Mouse (Mus musculus) midbrain, embryonic 15.5 days (tissue): ENCODE data around the gene Plcb4. TPM values are rescaled to one million over a fixed set of nuclear protein-coding genes. Genes with fewer than 3 reads are reported as not detected.

Experiments
- ATAC-seq: fragments of 200-750 bp; cut with Nextera tagmentation; replicated peaks from 2 replicates; pipeline ENCODE4 v1.8.0; 2017; ENCODE audit warnings: moderate TSS enrichment
- H3K27ac ChIP-seq: fragments of 300-500 bp; sonication (generic); 2 replicates; pipeline ENCODE4 v1.5.1; 2015; ENCODE audit warnings: mild to moderate bottlenecking, inconsistent platforms
- H3K27me3 ChIP-seq: fragments of 300-500 bp; sonication (generic); replicated peaks from 2 replicates; pipeline ENCODE4 v1.6.1; 2015; ENCODE audit warnings: inconsistent platforms
- H3K36me3 ChIP-seq: fragments of 300-500 bp; sonication (generic); replicated peaks from 2 replicates; pipeline ENCODE4 v1.6.1; 2015; ENCODE audit warnings: inconsistent platforms
- H3K4me1 ChIP-seq: fragments of 300-500 bp; sonication (generic); 2 replicates; pipeline ENCODE4 v1.6.1; 2015; ENCODE audit warnings: inconsistent platforms
- H3K4me2 ChIP-seq: fragments of 300-500 bp; sonication (generic); 2 replicates; pipeline ENCODE4 v1.6.1; 2015; ENCODE audit warnings: inconsistent platforms, mild to moderate bottlenecking, moderate library complexity
- H3K4me3 ChIP-seq: fragments of 300-500 bp; sonication (generic); 2 replicates; pipeline ENCODE4 v1.5.1; 2015; ENCODE audit warnings: mild to moderate bottlenecking, inconsistent platforms
- H3K9ac ChIP-seq: fragments of 300-500 bp; sonication (generic); 2 replicates; pipeline ENCODE4 v1.6.1; 2015; ENCODE audit warnings: mild to moderate bottlenecking, inconsistent platforms
- H3K9me3 ChIP-seq: fragments of 300-500 bp; sonication (generic); 2 replicates; pipeline ENCODE4 v1.6.1; 2016; ENCODE audit warnings: inconsistent platforms
- WGBS: fragments of 180-500 bp; shearing (Covaris S2); methylation state at CpG from one replicate; pipeline ENCODE4 v1.1.7; 2015; ENCODE audit warnings: mixed read lengths; 5-methylcytosine and 5-hydroxymethylcytosine counted together
- polyA plus RNA-seq: library from polyadenylated mRNA; unstranded; fragments of >200 nt; fragmentation: Nextera tagmentation; extraction: Ambion mirVana; gene quantifications from 2 replicates; pipeline ENCODE4 v1.2.1, GENCODE M21; 2015

Gene Plcb4
- polyA plus RNA-seq, 1 experiment from 2014 or later: 47.8 TPM

DNA sequence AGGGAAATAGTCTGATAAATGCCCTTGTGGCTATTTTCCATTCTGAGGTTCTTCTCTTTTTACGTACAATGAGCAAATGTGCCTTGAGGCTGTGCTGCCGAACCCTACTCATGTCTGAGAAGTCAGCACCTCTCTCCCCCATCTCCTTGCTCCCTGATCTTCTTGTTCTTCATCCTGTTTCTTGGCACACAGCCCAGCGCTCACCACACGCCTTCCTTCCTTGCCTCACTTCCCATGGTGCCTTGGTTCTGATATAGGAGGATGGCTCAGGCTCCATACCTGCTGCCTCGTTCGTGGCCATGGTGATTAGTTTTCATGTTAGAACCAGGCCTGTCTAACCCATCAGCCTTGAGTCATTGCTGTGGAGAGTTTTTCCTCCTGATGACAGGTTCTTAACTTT, 277.6 kb downstream of the Plcb4 start:
- 85% methylated on average over 6 of the region's 6 CpGs for WGBS
- Histone ChIP-seq H3K9me3 (no peaks in the 10 kb centered on the region), H3K27me3 (no peaks in the 10 kb centered on the region), H3K4me3 (no peak overlapping the region), H3K4me1 (no peaks in the 10 kb centered on the region), H3K36me3 (no peaks in the 10 kb centered on the region), H3K9ac (no peak overlapping the region), H3K4me2 (no peak overlapping the region), H3K27ac (no peak overlapping the region)
- ATAC-seq: no peak

DNA sequence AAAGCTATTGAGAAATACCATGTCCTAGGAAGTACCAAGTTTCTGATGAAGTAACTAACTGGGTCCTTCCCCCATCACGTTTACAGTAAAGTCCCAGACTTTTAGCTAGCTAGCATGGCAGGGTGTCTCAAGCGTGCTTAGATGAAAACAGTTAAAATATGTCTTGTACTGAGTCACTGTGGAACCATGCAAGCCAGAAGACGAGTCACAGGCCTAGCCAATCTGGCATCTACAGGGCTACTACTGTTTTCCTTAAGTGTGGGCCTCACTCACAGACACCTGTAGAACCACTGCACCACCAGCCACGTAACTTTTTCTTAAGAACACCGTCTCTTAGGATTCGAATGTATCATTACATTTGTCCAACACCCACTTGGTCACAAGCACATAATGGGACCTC, 278.8 kb downstream of the Plcb4 start:
- no peaks in the 10 kb centered on the region for H3K27me3 ChIP-seq
- H3K36me3 ChIP-seq: no peaks in the 10 kb centered on the region
- no peak overlapping the region for H3K27ac ChIP-seq
- no peaks in the 10 kb centered on the region for H3K9me3 ChIP-seq
- ATAC-seq: no peak
- H3K4me3 ChIP-seq: no peak overlapping the region
- H3K4me1 ChIP-seq: no peaks in the 10 kb centered on the region
- H3K4me2 ChIP-seq: no peak overlapping the region
- no peak overlapping the region for H3K9ac ChIP-seq
- 92% methylated on average over 6 of the region's 6 CpGs for whole genome bisulfite sequencing

GRCm38 (mm10) chr2:135939933-135940332, 281.1 kb downstream of the Plcb4 start:
- H3K27me3 ChIP-seq: no peaks in the 10 kb centered on the region
- H3K9me3 ChIP-seq: no peaks in the 10 kb centered on the region
- no peak overlapping the region for H3K4me2 ChIP-seq
- no peaks in the 10 kb centered on the region for H3K36me3 ChIP-seq
- no peak overlapping the region for H3K9ac ChIP-seq
- no peaks in the 10 kb centered on the region for H3K4me1 ChIP-seq
- H3K27ac ChIP-seq: no peak overlapping the region
- no peak for ATAC-seq
- WGBS: 82% methylated on average over 9 of the region's 9 CpGs
- H3K4me3 ChIP-seq: no peak overlapping the region

GRCm38 (mm10) chr2:135947839-135948238, 289.0 kb downstream of the Plcb4 start:
- Histone ChIP-seq H3K27me3 (no peaks in the 10 kb centered on the region), H3K9me3 (no peaks in the 10 kb centered on the region), H3K4me1 (no peaks in the 10 kb centered on the region), H3K36me3 (peaks cover 3% of the 10 kb centered on the region; the same call in 1 of the 2 replicates), H3K4me3 (no peak overlapping the region), H3K4me2 (no peak overlapping the region), H3K27ac (no peak overlapping the region), H3K9ac (no peak overlapping the region)
- no peak for ATAC-seq
- WGBS: 80% methylated on average over 1 of the region's 1 CpGs

- no peak overlapping the region for H3K9ac ChIP-seq
- no peaks in the 10 kb centered on the region for H3K27me3 ChIP-seq
- no peaks in the 10 kb centered on the region for H3K9me3 ChIP-seq
- no peak for ATAC-seq
- H3K4me2 ChIP-seq: no peak overlapping the region
- 81% methylated on average over 13 of the region's 13 CpGs for WGBS
- H3K4me3 ChIP-seq: no peak overlapping the region
- no peak overlapping the region for H3K27ac ChIP-seq
- H3K36me3 ChIP-seq: peaks cover 3% of the 10 kb centered on the region; the same call in 1 of the 2 replicates
- H3K4me1 ChIP-seq: no peaks in the 10 kb centered on the region
Measured at GRCm38 (mm10) chr2:135954760-135955548, 296.1 kb downstream of the Plcb4 start.

DNA sequence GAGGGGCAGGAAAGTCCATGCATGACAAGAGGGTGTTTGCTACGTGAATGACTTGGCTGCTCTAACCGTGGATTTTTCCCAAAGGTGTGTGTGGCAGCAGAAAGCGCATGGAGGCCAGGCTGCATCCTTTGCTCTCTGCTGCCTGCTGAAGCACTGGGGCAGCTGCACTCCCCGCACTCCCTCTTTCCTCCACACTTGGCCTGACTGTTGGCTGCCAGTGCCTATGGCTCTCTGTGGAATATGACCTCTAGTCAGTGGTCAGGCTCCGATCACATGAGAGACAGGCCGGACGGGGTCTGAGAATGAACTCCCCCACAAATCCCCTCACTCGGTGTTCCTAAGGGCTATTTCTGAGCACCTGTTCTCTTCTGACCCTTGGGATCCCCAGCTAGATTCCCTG, 297.0 kb downstream of the Plcb4 start:
- WGBS: 92% methylated on average over 8 of the region's 8 CpGs
- Histone ChIP-seq H3K27me3 (no peaks in the 10 kb centered on the region), H3K9me3 (no peaks in the 10 kb centered on the region), H3K27ac (no peak overlapping the region), H3K4me2 (no peak overlapping the region), H3K4me3 (no peak overlapping the region), H3K36me3 (no peaks in the 10 kb centered on the region; the same call in 1 of the 2 replicates), H3K9ac (no peak overlapping the region), H3K4me1 (no peaks in the 10 kb centered on the region)
- ATAC-seq: no peak

- Histone ChIP-seq H3K9ac (no peak overlapping the region), H3K4me2 (no peak overlapping the region), H3K9me3 (no peaks in the 10 kb centered on the region), H3K27me3 (no peaks in the 10 kb centered on the region), H3K4me3 (no peak overlapping the region), H3K27ac (no peak overlapping the region), H3K36me3 (no peaks in the 10 kb centered on the region; the same call in 1 of the 2 replicates), H3K4me1 (no peaks in the 10 kb centered on the region)
- ATAC-seq: peak; percentile 92
- 31% methylated on average over 7 of the region's 7 CpGs for WGBS
Measured at GRCm38 (mm10) chr2:135957689-135958088, 298.9 kb downstream of the Plcb4 start.

GRCm38 (mm10) chr2:135958453-135958852, 299.6 kb downstream of the Plcb4 start:
- H3K4me1 ChIP-seq: no peaks in the 10 kb centered on the region
- WGBS: 94% methylated on average over 17 of the region's 17 CpGs
- no peak overlapping the region for H3K27ac ChIP-seq
- ATAC-seq: no peak
- H3K4me2 ChIP-seq: no peak overlapping the region
- no peaks in the 10 kb centered on the region for H3K9me3 ChIP-seq
- H3K36me3 ChIP-seq: no peaks in the 10 kb centered on the region
- no peak overlapping the region for H3K9ac ChIP-seq
- H3K4me3 ChIP-seq: no peak overlapping the region
- no peaks in the 10 kb centered on the region for H3K27me3 ChIP-seq

DNA sequence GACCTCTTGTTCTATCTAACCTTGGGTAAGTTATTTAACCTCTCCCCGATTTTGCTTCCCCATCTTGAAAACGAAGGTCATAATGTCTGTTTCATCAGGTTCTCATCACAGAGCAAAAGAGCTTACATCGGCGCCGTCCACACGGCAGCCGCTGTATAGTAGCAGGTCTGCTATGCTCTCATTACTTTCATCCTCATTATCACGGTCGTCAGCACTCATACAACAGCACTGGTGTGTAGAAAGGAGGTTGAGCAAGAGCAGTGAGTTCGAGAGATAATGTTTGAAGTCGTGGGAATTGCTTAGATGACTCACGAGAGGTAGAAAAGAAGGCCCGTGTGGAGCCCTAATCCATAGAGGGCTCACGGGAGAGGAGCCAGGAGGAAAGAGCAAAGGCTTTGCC, 304.3 kb downstream of the Plcb4 start:
- no peaks in the 10 kb centered on the region; the same call in 1 of the 2 replicates for H3K36me3 ChIP-seq
- no peaks in the 10 kb centered on the region for H3K9me3 ChIP-seq
- WGBS: 84% methylated on average over 14 of the region's 14 CpGs
- H3K4me3 ChIP-seq: no peak overlapping the region
- H3K4me2 ChIP-seq: no peak overlapping the region
- no peak overlapping the region for H3K27ac ChIP-seq
- H3K27me3 ChIP-seq: no peaks in the 10 kb centered on the region
- no peak for ATAC-seq
- H3K4me1 ChIP-seq: 0 out of 2 replicates have a peak, but pooled peaks cover under 1% of the 10 kb centered on the region
- H3K9ac ChIP-seq: no peak overlapping the region

- no peak overlapping the region for H3K4me2 ChIP-seq
- no peaks in the 10 kb centered on the region for H3K27me3 ChIP-seq
- ATAC-seq: peak; percentile 62
- no peaks in the 10 kb centered on the region for H3K9me3 ChIP-seq
- no peak overlapping the region for H3K4me3 ChIP-seq
- H3K4me1 ChIP-seq: 0 out of 2 replicates have a peak, but pooled peaks cover 2% of the 10 kb centered on the region
- H3K9ac ChIP-seq: no peak overlapping the region
- H3K27ac ChIP-seq: no peak overlapping the region
- H3K36me3 ChIP-seq: no peaks in the 10 kb centered on the region; the same call in 1 of the 2 replicates
- 59% methylated on average over 16 of the region's 16 CpGs for WGBS
Measured at GRCm38 (mm10) chr2:135966871-135967557, 308.2 kb downstream of the Plcb4 start.

DNA sequence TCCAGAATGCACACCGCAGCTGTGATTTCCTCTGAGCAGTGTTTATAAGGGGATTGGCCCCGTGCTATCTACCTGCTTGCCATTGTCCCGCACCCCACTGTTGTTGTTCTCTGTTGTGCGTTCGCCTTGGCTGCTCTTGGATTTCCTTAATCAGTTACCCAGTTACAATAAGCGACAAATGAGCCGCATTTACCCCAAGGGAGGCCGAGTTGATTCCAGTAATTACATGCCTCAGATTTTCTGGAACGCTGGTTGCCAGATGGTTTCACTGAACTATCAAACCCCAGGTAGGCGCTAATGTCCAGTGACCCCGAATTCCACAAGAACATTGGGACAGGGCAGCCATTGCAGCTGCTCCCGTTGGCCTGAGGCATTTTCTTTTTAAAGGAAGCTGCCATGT, 309.3 kb downstream of the Plcb4 start:
- 0 out of 2 replicates have a peak, but pooled peaks have one; percentile 15 for ATAC-seq
- 52% methylated on average over 12 of the region's 12 CpGs for WGBS
- H3K4me2 ChIP-seq: no peak overlapping the region
- H3K4me1 ChIP-seq: 0 out of 2 replicates have a peak, but pooled peaks cover 2% of the 10 kb centered on the region
- H3K4me3 ChIP-seq: no peak overlapping the region
- no peak overlapping the region for H3K27ac ChIP-seq
- no peaks in the 10 kb centered on the region for H3K27me3 ChIP-seq
- H3K9ac ChIP-seq: no peak overlapping the region
- no peaks in the 10 kb centered on the region for H3K9me3 ChIP-seq
- no peaks in the 10 kb centered on the region; the same call in 1 of the 2 replicates for H3K36me3 ChIP-seq

DNA sequence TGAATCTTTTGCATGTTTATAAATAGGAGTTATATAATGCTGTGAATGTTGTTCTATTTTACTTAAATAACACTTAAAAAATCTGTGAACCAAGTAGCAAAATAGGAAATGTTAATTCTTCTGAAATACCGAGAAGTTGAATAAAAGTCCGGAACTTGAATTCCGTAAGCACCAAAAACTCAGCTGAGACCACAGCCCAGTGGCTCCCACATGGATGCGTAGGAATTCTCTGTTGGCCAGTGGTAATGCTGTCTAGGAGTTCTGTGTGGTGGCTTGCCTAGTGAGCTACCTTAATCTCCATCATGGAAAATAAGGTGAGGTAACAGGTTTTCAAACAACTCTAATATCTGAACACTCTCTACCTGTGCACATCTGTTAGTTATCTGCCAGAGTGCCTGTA, 312.1 kb downstream of the Plcb4 start:
- Histone ChIP-seq H3K27me3 (no peaks in the 10 kb centered on the region), H3K27ac (no peak overlapping the region), H3K4me3 (no peak overlapping the region), H3K36me3 (no peaks in the 10 kb centered on the region; the same call in 1 of the 2 replicates), H3K4me1 (0 out of 2 replicates have a peak, but pooled peaks cover 2% of the 10 kb centered on the region), H3K9ac (no peak overlapping the region), H3K9me3 (no peaks in the 10 kb centered on the region), H3K4me2 (no peak overlapping the region)
- 96% methylated on average over 4 of the region's 4 CpGs for WGBS
- no peak for ATAC-seq
